Mouse (Mus musculus) E14TG2a.4 (cell line): ENCODE results near the gene Ddb2.

Experiments
- CTCF ChIP-seq: conservative IDR thresholded peaks from 2 replicates; pipeline ENCODE4 v1.5.1; 2014; ENCODE audit warnings: low read length
- NANOG ChIP-seq: IDR thresholded peaks from 2 replicates; pipeline ENCODE4 v1.6.1; 2014; ENCODE audit warnings: borderline replicate concordance, low read length, mixed read lengths
- POU5F1 ChIP-seq: IDR thresholded peaks from 2 replicates; pipeline ENCODE4 v1.6.1; 2014; ENCODE audit warnings: low read length, borderline replicate concordance

DNA sequence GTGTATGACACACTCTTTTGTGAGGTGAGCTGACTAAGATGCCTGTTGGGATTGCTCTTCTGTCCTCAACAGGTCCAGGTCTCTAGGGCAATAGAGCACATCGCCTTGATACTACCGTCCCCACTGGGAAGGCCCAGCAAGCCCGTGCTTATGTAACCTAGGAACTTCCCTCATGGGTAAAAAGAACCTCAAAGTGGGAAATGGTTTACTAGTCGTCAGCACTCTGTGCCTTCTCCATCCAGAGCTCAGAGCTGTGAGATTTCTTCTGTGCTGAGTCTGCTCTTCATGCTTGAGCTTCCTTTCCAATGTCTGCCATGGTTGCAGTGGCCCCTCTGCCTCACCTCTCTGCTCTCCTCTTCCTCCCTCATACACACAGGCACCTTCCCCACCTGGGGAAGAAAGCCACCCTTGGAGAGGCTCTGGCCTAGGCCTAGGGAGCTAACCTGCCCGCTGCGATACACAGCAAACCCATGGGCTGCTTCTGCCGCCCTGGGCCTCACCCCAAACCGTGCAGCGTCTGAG is 30.5 kb downstream of the Ddb2 start:
- TF ChIP-seq CTCF, result no peak
- no peak for TF ChIP-seq POU5F1
- no peak for TF ChIP-seq NANOG
